Mouse (Mus musculus): ENCODE results near the gene Asap2.
A peak's percentile ranks its signal among the peaks of the same experiment; 100 is the strongest.

Asap2 gene

GRCm38 (mm10) chr12:21165891-21166342 is 175.7 kb downstream of the Asap2 start:
- no peak for DNase-seq (ENCODE audit: low read depth, low spot score)

- DNase-seq (ENCODE audit: low read depth, low spot score), result peak; percentile 20
Measured at GRCm38 (mm10) chr12:21166884-21167575, 176.8 kb downstream of the Asap2 start.

- DNase-seq (ENCODE audit: low read depth, low spot score), result peak; percentile 72
Measured at GRCm38 (mm10) chr12:21167741-21168140, 177.5 kb downstream of the Asap2 start.

GRCm38 (mm10) chr12:21168149-21168548 is 177.9 kb downstream of the Asap2 start:
- DNase-seq (ENCODE audit: low read depth, low spot score), result no peak

- DNase-seq (ENCODE audit: low read depth, low spot score), result no peak
Measured at GRCm38 (mm10) chr12:21171776-21172490, 181.7 kb downstream of the Asap2 start.

GRCm38 (mm10) chr12:21173847-21174412 is 183.7 kb downstream of the Asap2 start:
- no peak for DNase-seq (ENCODE audit: low read depth, low spot score)

GRCm38 (mm10) chr12:21176399-21176798 is 186.1 kb downstream of the Asap2 start:
- no peak for DNase-seq (ENCODE audit: low read depth, low spot score)

- DNase-seq (ENCODE audit: low read depth, low spot score), result no peak
Measured at GRCm38 (mm10) chr12:21177123-21177698, 187.0 kb downstream of the Asap2 start.

- no peak for DNase-seq (ENCODE audit: low read depth, low spot score)
Measured at GRCm38 (mm10) chr12:21180091-21180490, 189.8 kb downstream of the Asap2 start.

- no peak for DNase-seq (ENCODE audit: low read depth, low spot score)
Measured at GRCm38 (mm10) chr12:21182786-21183185, 192.5 kb downstream of the Asap2 start.

GRCm38 (mm10) chr12:21183321-21183720 is 193.1 kb downstream of the Asap2 start:
- no peak for DNase-seq (ENCODE audit: low read depth, low spot score)

- no peak for DNase-seq (ENCODE audit: low read depth, low spot score)
Measured at GRCm38 (mm10) chr12:21186145-21186544, 195.9 kb downstream of the Asap2 start.

- no peak for DNase-seq (ENCODE audit: low read depth, low spot score)
Measured at GRCm38 (mm10) chr12:21188880-21189279, 198.6 kb downstream of the Asap2 start.

GRCm38 (mm10) chr12:21191546-21191945 is 201.3 kb downstream of the Asap2 start:
- no peak for DNase-seq (ENCODE audit: low read depth, low spot score)

GRCm38 (mm10) chr12:21195497-21195896 is 205.2 kb downstream of the Asap2 start:
- no peak for DNase-seq (ENCODE audit: low read depth, low spot score)

- DNase-seq (ENCODE audit: low read depth, low spot score), result no peak
Measured at GRCm38 (mm10) chr12:21196420-21196819, 206.2 kb downstream of the Asap2 start.

- no peak for DNase-seq (ENCODE audit: low read depth, low spot score)
Measured at GRCm38 (mm10) chr12:21200613-21201012, 210.4 kb downstream of the Asap2 start.

GRCm38 (mm10) chr12:21201485-21202269 is 211.4 kb downstream of the Asap2 start:
- no peak for DNase-seq (ENCODE audit: low read depth, low spot score)

GRCm38 (mm10) chr12:21204701-21205312 is 214.5 kb downstream of the Asap2 start:
- peak; percentile 22 for DNase-seq (ENCODE audit: low read depth, low spot score)

- no peak for DNase-seq (ENCODE audit: low read depth, low spot score)
Measured at GRCm38 (mm10) chr12:21205799-21206198, 215.5 kb downstream of the Asap2 start.

GRCm38 (mm10) chr12:21207422-21207821 is 217.2 kb downstream of the Asap2 start:
- no peak for DNase-seq (ENCODE audit: low read depth, low spot score)
